Mouse (Mus musculus) lung, postnatal 0 days (tissue): ENCODE data around the gene Gm37240. TPM values are rescaled to one million over a fixed set of nuclear protein-coding genes. Genes with fewer than 3 reads are reported as not detected.

Experiments used
- ATAC-seq: fragments of 200-750 bp; cut with Nextera tagmentation; 2 replicates; pipeline ENCODE4 v1.8.0; 2017; ENCODE audit warnings: moderate library complexity
- DNase-seq: peaks from one replicate; pipeline ENCODE4 v3.0.0-alpha.2; 2016; ENCODE audit warnings: low spot score
- H3K27ac ChIP-seq: fragments of 300-500 bp; sonication (generic); 2 replicates; pipeline ENCODE4 v1.5.1; 2014; ENCODE audit warnings: antibody characterized with exemption, mild to moderate bottlenecking, low read length, mixed read lengths
- H3K27me3 ChIP-seq: fragments of 300-500 bp; sonication (generic); replicated peaks from 2 replicates; pipeline ENCODE4 v1.6.1; 2014; ENCODE audit warnings: low read length, mixed read lengths; ENCODE audit not compliant: insufficient read depth
- H3K36me3 ChIP-seq: fragments of 300-500 bp; sonication (generic); 2 replicates; pipeline ENCODE4 v1.6.1; 2014; ENCODE audit warnings: low read length, mixed read lengths; ENCODE audit not compliant: insufficient read depth
- H3K4me1 ChIP-seq: fragments of 300-500 bp; sonication (generic); 2 replicates; pipeline ENCODE4 v1.6.1; 2014; ENCODE audit warnings: antibody characterized with exemption, low read depth, low read length, mixed read lengths; ENCODE audit not compliant: insufficient read depth
- H3K4me2 ChIP-seq: fragments of 300-500 bp; sonication (generic); replicated peaks from 2 replicates; pipeline ENCODE4 v1.6.1; 2014; ENCODE audit warnings: low read depth, mild to moderate bottlenecking, low read length, moderate library complexity, mixed read lengths
- H3K4me3 ChIP-seq: fragments of 300-500 bp; sonication (generic); 2 replicates; pipeline ENCODE4 v1.5.1; 2014; ENCODE audit warnings: low read depth, low read length
- H3K9ac ChIP-seq: fragments of 300-500 bp; sonication (generic); replicated peaks from 2 replicates; pipeline ENCODE4 v1.6.1; 2014; ENCODE audit warnings: low read depth, mild to moderate bottlenecking
- H3K9me3 ChIP-seq: fragments of 300-500 bp; sonication (generic); 2 replicates; pipeline ENCODE4 v1.6.1; 2016; ENCODE audit warnings: low read length, mixed read lengths
- CTCF ChIP-seq: IDR thresholded peaks from 2 replicates; pipeline ENCODE4 v1.5.1; 2016; ENCODE audit warnings: antibody characterized with exemption, mild to moderate bottlenecking
- EP300 ChIP-seq: IDR thresholded peaks from 2 replicates; pipeline ENCODE4 v1.6.1; 2016; ENCODE audit warnings: antibody characterized with exemption, mild to moderate bottlenecking, control low read depth
- WGBS: fragments of 180-500 bp; shearing (Covaris S2); extraction: QIAGEN DNeasy Blood & Tissue Kit; methylation state at CpG from one replicate; pipeline ENCODE4 v1.1.7; 2014; 5-methylcytosine and 5-hydroxymethylcytosine counted together
- polyA plus RNA-seq: library from polyadenylated mRNA; unstranded; fragments of >200 nt; fragmentation: Nextera tagmentation; extraction: Ambion mirVana; gene quantifications from 2 replicates; pipeline ENCODE4 v1.2.1, GENCODE M21; 2015

Gene Gm37240
- polyA plus RNA-seq, 1 experiment from 2014 or later: 8.9 TPM

GRCm38 (mm10) chr3:85669844-85670243 is 217.5 kb downstream of the Gm37240 start:
- ATAC-seq: no peak
- WGBS: 61% methylated on average over 6 of the region's 6 CpGs
- DNase-seq: no peak
- TF ChIP-seq EP300 (no peak), CTCF (no peak)
- no peak overlapping the region for H3K9ac ChIP-seq
- H3K4me1 ChIP-seq: no peaks in the 10 kb centered on the region
- H3K27ac ChIP-seq: no peak overlapping the region
- no peak overlapping the region for H3K4me2 ChIP-seq
- no peaks in the 10 kb centered on the region for H3K27me3 ChIP-seq
- no peaks in the 10 kb centered on the region for H3K9me3 ChIP-seq
- H3K36me3 ChIP-seq: 0 out of 2 replicates have a peak, but pooled peaks cover 5% of the 10 kb centered on the region
- H3K4me3 ChIP-seq: no peak overlapping the region

GRCm38 (mm10) chr3:85667683-85668082 is 219.6 kb downstream of the Gm37240 start:
- H3K9me3 ChIP-seq: no peaks in the 10 kb centered on the region
- no peaks in the 10 kb centered on the region for H3K27me3 ChIP-seq
- no peak overlapping the region for H3K9ac ChIP-seq
- 90% methylated on average over 6 of the region's 6 CpGs for WGBS
- DNase-seq (no peak), ATAC-seq (no peak)
- H3K27ac ChIP-seq: no peak overlapping the region
- no peaks in the 10 kb centered on the region for H3K36me3 ChIP-seq
- no peaks in the 10 kb centered on the region for H3K4me1 ChIP-seq
- H3K4me3 ChIP-seq: no peak overlapping the region
- no peak for TF ChIP-seq EP300
- no peak overlapping the region for H3K4me2 ChIP-seq

DNA sequence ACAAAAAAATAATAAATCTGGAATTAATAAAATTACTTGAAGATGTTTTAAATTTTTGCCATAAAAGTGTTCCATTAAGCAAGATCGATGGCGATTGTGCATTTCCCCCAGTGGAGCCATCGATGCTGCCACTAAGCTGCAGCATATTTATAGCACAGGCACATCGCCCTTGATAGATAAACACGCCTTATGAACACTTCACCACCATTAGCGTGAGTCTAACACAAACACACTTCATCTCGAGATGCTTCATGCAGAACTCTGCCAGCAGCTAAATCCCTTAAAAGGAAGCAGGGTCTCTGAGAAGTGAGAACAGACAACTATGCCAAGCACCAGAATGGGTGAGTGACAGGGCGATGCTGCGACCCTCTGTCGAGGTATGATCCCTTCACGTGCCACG is 220.6 kb downstream of the Gm37240 start:
- TF ChIP-seq CTCF: no peak
- no peak for TF ChIP-seq EP300
- H3K27ac ChIP-seq: no peak overlapping the region
- H3K4me3 ChIP-seq: no peak overlapping the region
- DNase-seq (peak; percentile 6), ATAC-seq (no peak)
- H3K9ac ChIP-seq: no peak overlapping the region
- no peak overlapping the region for H3K4me2 ChIP-seq
- no peaks in the 10 kb centered on the region for H3K4me1 ChIP-seq
- H3K36me3 ChIP-seq: no peaks in the 10 kb centered on the region
- H3K9me3 ChIP-seq: no peaks in the 10 kb centered on the region
- 47% methylated on average over 12 of the region's 12 CpGs for WGBS
- no peaks in the 10 kb centered on the region for H3K27me3 ChIP-seq

- no peak for TF ChIP-seq EP300
- no peak for TF ChIP-seq CTCF
- Histone ChIP-seq H3K4me2 (no peak overlapping the region), H3K27ac (no peak overlapping the region), H3K9ac (no peak overlapping the region), H3K9me3 (no peaks in the 10 kb centered on the region), H3K4me1 (no peaks in the 10 kb centered on the region), H3K27me3 (no peaks in the 10 kb centered on the region), H3K4me3 (no peak overlapping the region), H3K36me3 (no peaks in the 10 kb centered on the region)
- WGBS: 60% methylated on average over 3 of the region's 3 CpGs
- DNase-seq (peak; percentile 42), ATAC-seq (peak; percentile 71)
Observed at GRCm38 (mm10) chr3:85666166-85666565, 221.2 kb downstream of the Gm37240 start.

DNA sequence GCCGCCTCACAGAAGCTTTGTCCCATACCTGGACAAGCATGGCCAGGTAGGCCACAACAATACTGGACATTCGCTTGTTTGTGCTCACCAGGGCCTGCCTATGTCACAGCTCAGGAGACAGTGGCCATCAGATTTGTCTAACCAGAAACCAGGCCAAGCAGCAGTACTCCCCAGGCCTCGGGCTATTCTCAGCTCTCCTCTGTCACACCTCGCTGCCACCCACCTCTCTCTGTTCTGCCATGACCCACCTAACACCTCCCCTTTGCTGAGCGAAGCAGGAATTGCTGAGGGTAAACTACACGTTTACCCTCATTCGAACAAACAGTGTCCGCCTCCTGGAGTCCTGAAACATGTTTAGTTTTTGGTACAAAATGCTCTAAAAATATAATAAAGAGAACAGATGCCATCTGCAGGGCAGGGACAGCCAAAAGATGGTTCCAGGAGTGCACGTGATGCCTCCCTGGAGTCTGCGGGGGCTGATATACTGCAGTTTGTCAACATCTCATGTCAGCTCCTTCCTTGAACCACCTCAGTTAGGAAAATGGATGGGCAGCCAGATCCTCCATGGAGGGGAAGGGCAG is 222.6 kb downstream of the Gm37240 start:
- H3K27me3 ChIP-seq: no peaks in the 10 kb centered on the region
- no peaks in the 10 kb centered on the region for H3K4me1 ChIP-seq
- no peaks in the 10 kb centered on the region for H3K36me3 ChIP-seq
- no peak overlapping the region for H3K4me2 ChIP-seq
- H3K27ac ChIP-seq: no peak overlapping the region
- TF ChIP-seq CTCF (no peak), EP300 (no peak)
- no peaks in the 10 kb centered on the region for H3K9me3 ChIP-seq
- ATAC-seq (no peak), DNase-seq (no peak)
- H3K4me3 ChIP-seq: no peak overlapping the region
- no peak overlapping the region for H3K9ac ChIP-seq
- WGBS: 78% methylated on average over 10 of the region's 10 CpGs

DNA sequence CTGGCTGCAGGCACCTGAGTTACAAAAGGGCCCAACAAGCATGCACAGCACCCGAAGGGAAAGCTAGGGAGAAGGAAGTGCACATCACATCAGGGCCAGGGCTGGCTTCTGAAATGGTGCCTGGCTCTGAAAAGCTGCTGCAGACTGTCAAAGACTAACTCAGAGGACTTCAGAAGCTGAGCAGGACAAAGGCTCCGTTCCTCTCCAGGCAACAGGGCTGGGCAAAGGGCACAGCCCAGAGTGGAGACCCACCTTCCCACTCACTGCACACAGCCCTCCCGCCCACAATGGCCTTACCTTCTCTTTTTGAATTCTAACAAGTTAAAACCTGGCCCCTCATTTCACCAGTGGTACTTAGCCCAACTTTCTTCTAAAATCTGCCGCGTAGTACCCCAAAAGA is 223.5 kb downstream of the Gm37240 start:
- TF ChIP-seq EP300: no peak
- TF ChIP-seq CTCF: no peak

More for the DNA sequence above, 223.5 kb downstream of the Gm37240 start:
- Histone ChIP-seq H3K4me1 (no peaks in the 10 kb centered on the region), H3K4me3 (no peak overlapping the region), H3K36me3 (no peaks in the 10 kb centered on the region), H3K9ac (no peak overlapping the region), H3K27ac (no peak overlapping the region), H3K9me3 (no peaks in the 10 kb centered on the region), H3K27me3 (no peaks in the 10 kb centered on the region), H3K4me2 (no peak overlapping the region)
- 81% methylated on average over 5 of the region's 5 CpGs for WGBS
- ATAC-seq (no peak), DNase-seq (no peak)
